Mouse (Mus musculus): ENCODE measurements around the gene Csgalnact2.

Gene Csgalnact2

DNA sequence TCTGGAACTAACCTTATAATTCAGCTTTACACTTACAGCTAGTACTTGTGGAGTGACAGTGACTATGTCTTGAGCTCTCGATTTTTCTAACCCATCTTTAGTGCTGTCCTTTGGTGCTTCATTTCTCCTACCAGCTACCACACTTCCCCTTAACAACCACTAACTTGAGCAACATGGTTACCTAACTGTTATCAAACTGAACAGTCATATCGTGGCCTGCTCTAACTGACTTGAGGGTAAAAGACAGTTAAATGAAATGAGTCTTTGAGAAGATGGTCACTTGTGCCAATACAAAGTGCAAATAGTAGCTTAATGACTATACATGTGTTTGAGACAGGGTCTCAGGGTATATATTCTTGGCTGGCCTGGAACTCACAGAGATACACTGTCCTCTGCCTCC is 1.8 kb downstream of the Csgalnact2 start:
- no peak for DNase-seq (ENCODE audit: low read depth, low spot score)

- DNase-seq (ENCODE audit: low read depth, low spot score), result no peak
Observed at GRCm38 (mm10) chr6:118134461-118134860, 4.5 kb downstream of the Csgalnact2 start.

- DNase-seq (ENCODE audit: low read depth, low spot score), result no peak
Observed at GRCm38 (mm10) chr6:118130022-118130421, 8.9 kb downstream of the Csgalnact2 start.

GRCm38 (mm10) chr6:118127827-118128487 is 11.0 kb downstream of the Csgalnact2 start:
- DNase-seq (ENCODE audit: low read depth, low spot score), result no peak

GRCm38 (mm10) chr6:118127198-118127597 is 11.7 kb downstream of the Csgalnact2 start:
- DNase-seq (ENCODE audit: low read depth, low spot score), result no peak

- DNase-seq (ENCODE audit: low read depth, low spot score), result no peak
Observed at GRCm38 (mm10) chr6:118126577-118126976, 12.4 kb downstream of the Csgalnact2 start.

- no peak for DNase-seq (ENCODE audit: low read depth, low spot score)
Observed at GRCm38 (mm10) chr6:118122767-118123166, 16.2 kb downstream of the Csgalnact2 start.

DNA sequence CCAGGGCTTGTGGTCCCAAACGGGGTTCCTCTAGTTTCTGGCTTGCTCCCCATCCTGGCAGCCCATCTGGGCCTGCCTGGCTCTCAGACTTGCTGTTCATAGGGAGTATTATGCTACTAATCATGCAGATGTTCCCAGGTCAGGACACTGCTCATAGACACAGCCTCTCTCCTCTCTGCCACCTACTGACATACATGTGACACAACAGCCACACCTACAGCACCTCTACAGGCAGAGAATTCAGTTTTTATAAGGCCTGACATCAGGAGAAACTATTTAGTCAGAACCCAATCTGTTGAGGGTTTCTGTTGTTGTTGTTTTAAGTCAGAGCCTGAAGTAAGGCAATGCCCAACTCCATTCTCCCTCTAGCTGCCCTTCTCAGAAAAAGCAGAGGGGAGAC is 27.1 kb downstream of the Csgalnact2 start:
- no peak for DNase-seq (ENCODE audit: low read depth, low spot score)

DNA sequence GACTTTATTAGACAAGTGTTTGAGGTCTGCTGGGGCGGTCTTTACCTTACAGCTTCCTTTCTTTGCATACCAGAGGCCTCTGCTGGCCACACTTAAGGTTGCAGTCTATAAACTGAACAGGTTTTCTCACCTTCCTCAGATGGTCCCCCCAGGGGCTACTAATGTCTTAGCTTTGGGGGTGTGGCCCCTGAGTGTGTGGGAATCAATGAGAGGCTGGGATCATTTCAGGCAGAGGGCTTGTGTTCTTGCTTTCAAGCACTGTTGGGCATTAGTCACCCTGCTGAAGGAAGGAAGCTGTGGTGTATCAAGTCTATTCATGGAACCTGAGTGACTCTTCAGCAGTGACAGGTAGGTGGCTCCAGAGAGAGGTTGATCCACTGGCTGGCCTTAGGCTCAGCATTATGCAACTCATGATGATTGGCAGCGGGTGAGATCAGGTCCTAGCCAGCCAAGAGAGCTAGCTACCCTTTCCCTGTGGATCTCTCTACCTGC is 39.6 kb downstream of the Csgalnact2 start:
- DNase-seq (ENCODE audit: low read depth, low spot score), result no peak

DNA sequence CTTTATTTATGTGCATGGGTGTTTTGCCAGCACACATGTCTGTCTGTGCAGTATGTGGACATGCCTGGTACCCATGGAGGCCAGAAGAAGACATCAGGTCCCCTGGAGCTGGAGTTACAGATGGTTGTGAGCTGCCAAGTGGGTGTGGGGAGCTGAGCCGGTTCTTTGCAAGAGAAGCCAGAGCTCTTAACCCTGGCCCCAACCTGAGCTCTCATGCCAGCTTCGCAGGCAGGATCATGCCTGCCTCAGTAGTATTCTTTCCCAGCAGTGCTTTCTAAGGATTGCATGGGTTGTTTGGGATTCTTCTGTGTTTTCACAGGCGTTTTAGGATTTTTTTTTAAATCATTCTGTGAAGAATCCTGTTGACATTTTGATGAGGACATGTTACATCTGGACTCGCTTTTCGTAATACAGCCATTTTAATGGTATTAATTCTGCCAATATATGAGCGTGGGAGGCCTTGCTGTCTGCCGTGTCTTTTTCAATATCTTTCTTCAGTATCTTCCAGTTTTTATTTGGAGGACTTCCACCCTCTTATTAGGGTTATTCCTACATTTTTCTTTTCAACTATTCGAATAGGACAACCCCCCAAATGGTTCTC is 41.1 kb downstream of the Csgalnact2 start:
- no peak for DNase-seq (ENCODE audit: low read depth, low spot score)

- no peak for DNase-seq (ENCODE audit: low read depth, low spot score)
Observed at GRCm38 (mm10) chr6:118090827-118091226, 48.1 kb downstream of the Csgalnact2 start.

GRCm38 (mm10) chr6:118088750-118089440 is 50.0 kb downstream of the Csgalnact2 start:
- no peak for DNase-seq (ENCODE audit: low read depth, low spot score)

DNA sequence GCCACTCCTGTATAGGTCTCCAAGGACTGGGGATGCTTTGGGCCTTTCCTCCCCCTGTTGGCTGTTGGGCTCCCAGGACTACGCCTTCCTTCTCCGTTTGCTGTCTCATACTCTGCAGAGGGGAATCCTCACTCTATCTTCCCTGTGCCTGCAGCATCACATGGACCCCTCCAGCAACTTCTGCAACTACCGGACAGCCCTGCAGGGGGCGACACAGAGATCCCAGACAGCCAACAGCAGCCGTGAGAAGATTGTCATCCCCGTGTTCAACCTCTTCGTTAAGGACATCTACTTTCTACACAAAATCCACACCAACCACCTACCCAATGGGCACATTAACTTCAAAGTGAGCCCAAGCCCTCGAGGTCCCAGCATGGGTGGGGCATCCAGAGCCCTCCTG is 51.0 kb downstream of the Csgalnact2 start:
- no peak for DNase-seq (ENCODE audit: low read depth, low spot score)

- DNase-seq (ENCODE audit: low read depth, low spot score), result no peak
Observed at GRCm38 (mm10) chr6:118084596-118084995, 54.3 kb downstream of the Csgalnact2 start.

DNA sequence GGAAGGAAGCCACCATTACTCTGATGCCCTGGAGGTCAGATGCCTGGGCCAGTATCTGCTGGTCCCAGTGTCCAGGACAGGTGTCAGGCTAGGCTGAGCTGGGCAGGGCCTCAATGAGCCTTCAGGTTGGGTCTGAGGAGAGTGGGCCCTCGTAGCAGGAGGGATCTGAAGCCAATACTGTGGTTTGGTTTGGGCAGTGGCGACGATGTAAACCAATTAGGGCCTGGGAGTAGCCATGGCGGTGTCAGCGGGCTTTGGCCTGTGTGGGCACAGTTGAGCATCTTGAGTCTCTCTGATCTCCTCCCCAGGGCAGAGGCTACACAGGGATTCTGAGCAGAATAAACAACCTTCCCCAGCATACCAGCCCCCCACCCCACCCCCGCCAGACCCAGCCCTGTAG is 55.3 kb downstream of the Csgalnact2 start:
- no peak for DNase-seq (ENCODE audit: low read depth, low spot score)

DNA sequence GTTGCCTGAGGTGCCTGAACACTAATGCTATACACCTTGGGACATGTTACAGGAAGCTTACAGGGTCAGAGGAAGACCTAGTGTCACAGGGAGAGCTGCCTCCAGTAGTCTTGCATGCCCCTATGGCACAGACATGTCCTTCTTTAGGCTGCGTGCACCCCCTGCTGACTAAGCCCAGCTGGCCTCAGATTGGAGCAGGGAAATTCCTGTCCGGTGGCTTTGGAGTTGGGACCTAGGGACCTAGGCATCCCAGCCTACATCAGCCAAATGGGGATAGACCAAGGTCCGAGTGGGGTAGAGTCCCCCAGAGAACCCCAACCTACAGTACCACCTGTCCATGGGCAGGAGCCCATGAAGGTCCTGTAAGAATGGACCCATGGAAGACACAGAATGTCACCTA is 56.6 kb downstream of the Csgalnact2 start:
- DNase-seq (ENCODE audit: low read depth, low spot score), result no peak

DNA sequence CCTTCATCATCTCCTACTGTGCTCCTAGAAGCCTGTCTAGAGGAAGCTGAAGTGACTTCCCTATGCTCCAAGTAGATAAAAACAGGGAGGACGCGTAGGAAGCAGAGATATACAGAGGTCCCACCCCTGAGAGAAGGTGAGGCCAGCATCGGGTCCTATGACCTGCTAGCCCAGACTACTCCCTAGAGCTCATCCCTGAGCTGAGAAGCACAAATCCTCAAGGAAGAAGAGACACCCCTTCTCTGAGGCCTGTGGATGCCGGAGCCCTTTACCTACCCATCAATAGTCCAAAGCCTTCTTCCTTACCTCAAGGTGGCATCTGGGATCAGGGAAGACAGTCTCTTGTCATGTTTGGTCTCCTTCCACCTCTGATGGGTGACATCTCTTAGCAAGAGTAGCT is 58.2 kb downstream of the Csgalnact2 start:
- DNase-seq (ENCODE audit: low read depth, low spot score), result no peak

- DNase-seq (ENCODE audit: low read depth, low spot score), result no peak
Observed at GRCm38 (mm10) chr6:118079762-118080465, 59.0 kb downstream of the Csgalnact2 start.

DNA sequence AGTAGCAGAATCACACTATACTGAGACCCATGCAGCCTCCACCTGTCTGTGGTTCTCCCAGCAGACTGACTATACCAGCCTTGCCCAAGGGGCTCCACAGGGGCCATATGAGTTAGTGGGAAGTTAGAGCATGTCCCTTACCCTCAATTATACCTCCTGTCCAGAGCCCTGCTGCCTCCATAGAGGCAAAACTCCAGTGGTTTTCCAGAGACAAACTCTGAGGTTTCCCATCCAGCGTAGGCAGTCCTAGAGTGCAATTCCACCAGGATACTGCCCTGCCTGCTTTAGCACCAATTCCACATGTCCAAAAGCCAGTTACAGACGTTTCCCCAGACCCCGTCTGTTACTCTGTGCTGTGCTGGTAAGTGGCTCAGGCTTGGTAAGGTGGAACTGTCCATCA is 59.6 kb downstream of the Csgalnact2 start:
- no peak for DNase-seq (ENCODE audit: low read depth, low spot score)

GRCm38 (mm10) chr6:118078751-118079150 is 60.2 kb downstream of the Csgalnact2 start:
- no peak for DNase-seq (ENCODE audit: low read depth, low spot score)

DNA sequence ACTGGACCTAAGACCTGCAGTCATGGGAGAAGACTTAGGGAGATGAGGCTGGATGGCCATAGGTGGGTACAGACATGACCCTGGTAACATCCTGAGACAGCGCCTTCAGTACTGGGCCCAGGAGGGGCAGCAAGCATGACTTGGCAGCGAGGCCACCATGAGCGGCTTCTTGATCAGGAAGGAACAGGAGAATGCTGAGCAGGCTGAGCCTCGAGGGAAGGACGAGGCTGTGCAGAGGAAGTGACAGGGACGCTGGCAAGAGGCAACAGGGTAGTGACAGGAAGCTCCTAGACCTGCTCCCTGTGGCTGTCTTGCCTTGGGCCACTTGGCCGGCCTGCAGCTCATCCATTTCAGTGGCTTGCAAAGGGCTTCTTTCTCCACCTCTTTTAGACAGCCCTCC is 61.5 kb downstream of the Csgalnact2 start:
- no peak for DNase-seq (ENCODE audit: low read depth, low spot score)

- no peak for DNase-seq (ENCODE audit: low read depth, low spot score)
Observed at GRCm38 (mm10) chr6:118076748-118077147, 62.2 kb downstream of the Csgalnact2 start.

Measured in brain, embryonic 18.5 days (tissue).